Mouse (Mus musculus) kidney, adult 2 months (tissue): ENCODE results near the gene Fth1. TPM values are rescaled to one million over a fixed set of nuclear protein-coding genes. Genes with fewer than 3 reads are reported as not detected.
"Not testable (repeated sequence)": the region's sequence is repeated elsewhere in the genome, so short reads cannot be mapped to it uniquely, and the experiment has no call there.

Experiments
- DNase-seq: peaks from one replicate; pipeline ENCODE4 v3.0.0; 2021
- H3K27ac ChIP-seq: fragments of 200-500 bp; 2 replicates; pipeline ENCODE4 v1.5.1; 2012; ENCODE audit warnings: low read depth, low read length, control low read depth, inconsistent platforms; ENCODE audit not compliant: insufficient read depth
- H3K27me3 ChIP-seq: fragments of 200-500 bp; replicated peaks from 2 replicates; pipeline ENCODE4 v1.6.1; 2012; ENCODE audit warnings: mild to moderate bottlenecking, moderate library complexity, low read length, inconsistent platforms; ENCODE audit not compliant: control insufficient read depth, insufficient read depth
- H3K36me3 ChIP-seq: fragments of 200-500 bp; 2 replicates; pipeline ENCODE4 v1.6.1; 2012; ENCODE audit warnings: mild to moderate bottlenecking, moderate library complexity, low read length, inconsistent platforms; ENCODE audit not compliant: control insufficient read depth, insufficient read depth
- H3K4me1 ChIP-seq: fragments of 200-500 bp; 2 replicates; pipeline ENCODE4 v1.6.1; 2011; ENCODE audit warnings: low read length; ENCODE audit not compliant: control insufficient read depth, insufficient read depth
- H3K4me3 ChIP-seq: fragments of 200-500 bp; 2 replicates; pipeline ENCODE4 v1.5.1; 2011; ENCODE audit warnings: mild to moderate bottlenecking, low read depth, low read length, control low read depth; ENCODE audit not compliant: insufficient read depth
- CTCF ChIP-seq: fragments of 200-500 bp; conservative IDR thresholded peaks from 2 replicates; pipeline ENCODE4 v1.5.1; 2011; ENCODE audit warnings: low read depth, mild to moderate bottlenecking, control low read depth, low read length, moderate library complexity, mixed read lengths; ENCODE audit not compliant: insufficient read depth, insufficient read length
- POLR2A ChIP-seq: fragments of 200-500 bp; IDR thresholded peaks from one replicate; pipeline ENCODE4 v1.6.1; 2011; ENCODE audit warnings: low read depth, low read length, control low read depth
- WGBS: fragments of 180-500 bp; shearing (Covaris S2); methylation state at CpG from one replicate; pipeline ENCODE4 v1.1.7; 2018; 5-methylcytosine and 5-hydroxymethylcytosine counted together
- polyA plus RNA-seq: library from polyadenylated mRNA; depleted of rRNA; stranded (reverse); fragments of >200 nt; gene quantifications from 2 replicates; pipeline ENCODE4 v1.2.3, GENCODE M21; 2012

The Fth1 gene
- polyA plus RNA-seq, 1 experiment = 8,110 TPM

DNA sequence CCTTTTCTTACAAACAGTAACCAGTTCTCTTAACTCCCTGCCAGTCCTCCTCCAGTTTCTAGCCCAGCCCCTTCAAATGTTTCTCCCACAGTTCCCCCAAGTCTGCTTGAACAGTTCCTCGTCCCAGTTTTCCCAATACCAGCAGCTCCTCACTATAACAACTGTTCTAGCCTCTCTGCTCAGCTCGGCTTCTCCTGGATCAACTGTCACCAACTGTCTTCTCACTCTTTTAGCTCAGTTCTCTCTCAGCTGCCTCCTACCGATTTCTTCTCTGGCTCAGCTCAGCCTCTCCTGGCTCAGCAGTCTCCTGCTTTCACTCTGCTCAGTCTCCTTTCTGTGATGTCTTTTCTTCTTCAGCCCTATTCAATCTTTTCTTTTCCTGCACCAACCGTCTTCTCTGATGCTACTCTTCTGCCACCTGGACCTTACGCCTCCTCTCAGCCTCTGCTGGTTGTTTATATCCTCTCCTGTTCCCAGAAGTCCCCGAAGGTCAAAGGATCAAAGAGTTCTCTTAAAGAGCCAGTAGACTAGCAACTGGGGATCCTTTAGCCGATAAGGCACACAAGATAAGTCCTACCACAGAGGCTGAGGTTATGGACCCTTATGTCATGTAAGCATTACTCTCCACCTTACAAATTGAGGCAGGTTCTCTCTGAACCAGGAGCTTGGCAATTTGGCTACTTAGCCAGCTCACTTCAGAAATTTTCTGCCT is 16.0 kb upstream of the Fth1 start:
- Histone ChIP-seq H3K27me3 (no peaks in the 10 kb centered on the region), H3K4me3 (peak overlapping the region; percentile 3; the same call in 1 of the 2 replicates), H3K36me3 (no peaks in the 10 kb centered on the region), H3K4me1 (no peaks in the 10 kb centered on the region; the same call in 1 of the 2 replicates), H3K27ac (0 out of 2 replicates have a peak overlapping the region, but pooled peaks have one; percentile 1)
- WGBS = 23% methylated on average over 7 of the region's 7 CpGs
- peak; percentile 53 for DNase-seq
- TF ChIP-seq CTCF (no peak), POLR2A (no peak)

- DNase-seq = no peak
- H3K4me3 ChIP-seq = no peak overlapping the region
- no peaks in the 10 kb centered on the region for H3K27me3 ChIP-seq
- TF ChIP-seq CTCF (no peak), POLR2A (no peak)
- 33% methylated on average over 2 of the region's 2 CpGs for WGBS
- H3K36me3 ChIP-seq = no peaks in the 10 kb centered on the region
- H3K27ac ChIP-seq = no peak overlapping the region
- H3K4me1 ChIP-seq = peaks cover 2% of the 10 kb centered on the region; the same call in 1 of the 2 replicates
These were observed 14.1 kb upstream of the Fth1 start for GRCm38 (mm10) chr19:9966096-9966867.

DNA sequence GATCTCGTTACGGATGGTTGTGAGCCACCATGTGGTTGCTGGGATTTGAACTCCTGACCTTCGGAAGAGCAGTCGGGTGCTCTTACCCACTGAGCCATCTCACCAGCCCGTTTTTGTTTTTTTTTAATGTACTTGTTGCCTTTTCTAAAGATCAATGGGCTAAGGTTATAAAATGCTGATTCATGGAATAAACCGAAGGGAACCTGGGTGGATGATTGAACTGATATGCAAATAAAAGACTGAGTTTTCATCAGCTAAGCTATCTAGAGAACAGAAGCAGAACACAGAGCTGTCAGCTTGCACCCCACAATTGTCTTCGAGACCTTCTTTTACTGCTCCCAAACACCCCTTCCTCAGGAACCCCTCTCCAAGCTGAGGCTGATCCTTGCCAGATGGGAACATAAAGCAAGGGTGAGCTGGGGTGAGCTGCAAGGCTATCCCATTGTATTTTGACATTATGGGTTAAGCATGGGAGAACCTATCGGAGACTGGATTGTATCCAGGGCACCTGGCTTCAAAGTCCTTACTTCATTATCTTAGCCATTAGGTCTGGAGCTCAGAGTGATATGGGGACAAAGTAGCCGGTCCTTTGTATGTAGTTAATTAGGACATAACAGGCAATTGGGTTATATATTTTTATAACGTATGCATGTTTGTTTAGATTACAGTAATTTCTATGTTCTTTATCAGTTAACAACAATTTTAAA is 12.2 kb upstream of the Fth1 start:
- WGBS = 75% methylated on average over 10 of the region's 10 CpGs
- no peak for DNase-seq
- no peaks in the 10 kb centered on the region for H3K27me3 ChIP-seq
- no peak overlapping the region for H3K27ac ChIP-seq
- peaks cover 3% of the 10 kb centered on the region; the same call in 1 of the 2 replicates for H3K4me1 ChIP-seq
- no peak for TF ChIP-seq CTCF
- no peak for TF ChIP-seq POLR2A
- H3K36me3 ChIP-seq = no peaks in the 10 kb centered on the region
- no peak overlapping the region for H3K4me3 ChIP-seq

- Histone ChIP-seq H3K4me1 (peaks cover 23% of the 10 kb centered on the region), H3K27ac (peak overlapping the region; percentile 2; the same call in 1 of the 2 replicates)
- not testable (repeated sequence) for H3K4me3 ChIP-seq, H3K36me3 ChIP-seq, H3K27me3 ChIP-seq
- 25% methylated on average over 2 of the region's 2 CpGs for WGBS
- DNase-seq = peak; percentile 58
These were observed 5.5 kb upstream of the Fth1 start for GRCm38 (mm10) chr19:9974853-9975252.

DNA sequence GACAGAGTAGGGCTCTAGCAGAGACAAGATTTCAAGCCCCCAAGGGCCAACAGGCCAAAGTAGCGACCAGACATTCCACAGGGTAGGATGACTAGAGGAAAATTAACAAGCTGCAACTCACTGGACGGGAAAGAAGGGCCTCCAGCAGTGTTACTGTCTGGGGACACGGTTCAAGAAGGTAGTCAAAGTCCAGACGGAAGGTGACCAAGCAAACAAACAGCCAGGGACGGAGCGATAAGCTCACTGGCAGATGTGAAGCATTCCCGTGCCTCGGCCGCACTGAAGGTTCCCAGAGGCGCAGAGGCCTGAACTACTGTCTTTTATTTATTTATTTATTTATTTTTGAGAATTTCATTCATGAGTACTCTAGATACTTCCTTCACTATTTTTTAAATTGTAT is 3.3 kb upstream of the Fth1 start:
- peak; percentile 92 for DNase-seq
- Histone ChIP-seq H3K4me1 (peaks cover 24% of the 10 kb centered on the region), H3K36me3 (no peaks in the 10 kb centered on the region), H3K4me3 (no peak overlapping the region), H3K27ac (peak overlapping the region; percentile 93), H3K27me3 (no peaks in the 10 kb centered on the region)
- TF ChIP-seq CTCF (no peak), POLR2A (no peak)
- WGBS = 63% methylated on average over 10 of the region's 10 CpGs

- Histone ChIP-seq H3K27ac (peak overlapping the region; percentile 96), H3K4me3 (no peak overlapping the region), H3K36me3 (no peaks in the 10 kb centered on the region), H3K4me1 (peaks cover 24% of the 10 kb centered on the region), H3K27me3 (no peaks in the 10 kb centered on the region)
- WGBS = 10% methylated on average over 5 of the region's 5 CpGs
- DNase-seq = peak; percentile 97
- TF ChIP-seq CTCF (no peak), POLR2A (no peak)
These were observed 1.9 kb upstream of the Fth1 start for GRCm38 (mm10) chr19:9978431-9978951.
